Mouse (Mus musculus) G1E (cell line): ENCODE measurements around the gene Tom1l2. TPM values are rescaled to one million over a fixed set of nuclear protein-coding genes. Genes with fewer than 3 reads are reported as not detected.

Source experiments
- ATAC-seq: 2 replicates; pipeline ENCODE4 v1.8.0; 2016; ENCODE audit warnings: mild to moderate bottlenecking; ENCODE audit not compliant: insufficient number of reproducible peaks, poor library complexity, low FRiP score, severe bottlenecking; ENCODE audit errors: extremely low read depth
- DNase-seq: peaks from one replicate; pipeline ENCODE4 v3.0.0; 2012; ENCODE audit warnings: low spot score
- H3K27me3 ChIP-seq: 2 replicates; pipeline ENCODE4 v1.6.1; 2012; ENCODE audit warnings: mild to moderate bottlenecking, low read length, inconsistent platforms; ENCODE audit not compliant: insufficient read depth
- H3K36me3 ChIP-seq: replicated peaks from 2 replicates; pipeline ENCODE3; 2012; ENCODE audit warnings: mild to moderate bottlenecking, inconsistent platforms
- H3K4me1 ChIP-seq: 2 replicates; pipeline ENCODE4 v1.6.1; 2012; ENCODE audit warnings: low read depth, low read length, inconsistent platforms, mixed read lengths; ENCODE audit not compliant: insufficient read depth
- H3K4me3 ChIP-seq: 2 replicates; pipeline ENCODE4 v1.5.1; 2012; ENCODE audit warnings: low read depth, mild to moderate bottlenecking, inconsistent platforms, low read length, moderate library complexity, mixed read lengths
- H3K9me3 ChIP-seq: replicated peaks from 2 replicates; pipeline ENCODE4 v1.6.1; 2012; ENCODE audit warnings: inconsistent platforms
- CTCF ChIP-seq: IDR thresholded peaks from 2 replicates; pipeline ENCODE4 v1.5.1; 2012; ENCODE audit warnings: low read depth, low read length, inconsistent platforms, mixed read lengths
- GATA1 ChIP-seq: IDR thresholded peaks from 2 replicates; pipeline ENCODE4 v1.6.1; 2012; ENCODE audit warnings: borderline replicate concordance, low read length, inconsistent platforms, mixed read lengths
- GATA2 ChIP-seq: IDR thresholded peaks from 2 replicates; pipeline ENCODE4 v1.6.1; 2012; ENCODE audit warnings: low read depth, low read length, inconsistent platforms, borderline replicate concordance
- POLR2AphosphoS5 ChIP-seq: IDR thresholded peaks from 2 replicates; pipeline ENCODE4 v1.6.1; 2012; ENCODE audit warnings: low read depth, low read length, inconsistent platforms; ENCODE audit not compliant: insufficient replicate concordance
- TAL1 ChIP-seq: conservative IDR thresholded peaks from 2 replicates; pipeline ENCODE4 v1.6.1; 2012; ENCODE audit warnings: low read depth, low read length, inconsistent platforms, mixed read lengths
- polyA plus RNA-seq: library from polyadenylated mRNA; stranded (reverse); fragments of >175 nt; gene quantifications from 2 replicates; pipeline ENCODE4 v1.2.3, GENCODE M21; 2012
- total RNA-seq, 2 experiments: library from RNA; stranded (forward) in 1 of 2; stranded (reverse) in 1 of 2; fragments of 200-1000 nt in 1 of 2; fragments of >200 nt in 1 of 2; fragmentation: Nextera tagmentation in 1 of 2; gene quantifications; 2 replicates each; pipeline ENCODE4 v1.2.3; 2014 to 2017

The Tom1l2 gene
- total and polyA plus RNA-seq, 3 experiments: 7.8 to 24.8 (median 20.9) TPM

GRCm38 (mm10) chr11:60268563-60268962 lies 84.1 kb downstream of the Tom1l2 start:
- no peaks in the 10 kb centered on the region for H3K9me3 ChIP-seq

GRCm38 (mm10) chr11:60265271-60265985 lies 87.3 kb downstream of the Tom1l2 start:
- Histone ChIP-seq H3K4me1 (no peaks in the 10 kb centered on the region), H3K36me3 (peaks cover 53% of the 10 kb centered on the region), H3K9me3 (no peaks in the 10 kb centered on the region), H3K27me3 (no peaks in the 10 kb centered on the region), H3K4me3 (no peak overlapping the region)
- DNase-seq (no peak), ATAC-seq (no peak)
- TF ChIP-seq GATA2 (no peak), CTCF (no peak), GATA1 (no peak), POLR2AphosphoS5 (no peak), TAL1 (no peak)

More at GRCm38 (mm10) chr11:60268563-60268962, 84.1 kb downstream of the Tom1l2 start:
- no peaks in the 10 kb centered on the region for H3K4me1 ChIP-seq
- no peaks in the 10 kb centered on the region for H3K27me3 ChIP-seq
- H3K36me3 ChIP-seq: peaks cover 63% of the 10 kb centered on the region
- DNase-seq (no peak), ATAC-seq (no peak)
- TF ChIP-seq POLR2AphosphoS5 (no peak), GATA2 (no peak), GATA1 (no peak), CTCF (no peak), TAL1 (no peak)
- H3K4me3 ChIP-seq: no peak overlapping the region

- ATAC-seq (no peak), DNase-seq (no peak)
- no peaks in the 10 kb centered on the region for H3K27me3 ChIP-seq
- H3K36me3 ChIP-seq: peaks cover 47% of the 10 kb centered on the region
- H3K4me3 ChIP-seq: no peak overlapping the region
- H3K9me3 ChIP-seq: no peaks in the 10 kb centered on the region
- TF ChIP-seq GATA2 (no peak), POLR2AphosphoS5 (no peak), CTCF (no peak), TAL1 (no peak), GATA1 (no peak)
- no peaks in the 10 kb centered on the region for H3K4me1 ChIP-seq
Observed at GRCm38 (mm10) chr11:60264651-60265050, 88.1 kb downstream of the Tom1l2 start.

- no peak overlapping the region for H3K4me3 ChIP-seq
- peaks cover 46% of the 10 kb centered on the region for H3K36me3 ChIP-seq
- DNase-seq (no peak), ATAC-seq (no peak)
- H3K9me3 ChIP-seq: no peaks in the 10 kb centered on the region
- TF ChIP-seq POLR2AphosphoS5 (no peak), GATA2 (no peak), GATA1 (no peak), CTCF (no peak), TAL1 (no peak)
- H3K4me1 ChIP-seq: no peaks in the 10 kb centered on the region
- H3K27me3 ChIP-seq: no peaks in the 10 kb centered on the region
Observed at GRCm38 (mm10) chr11:60262396-60262795, 90.3 kb downstream of the Tom1l2 start.

- no peaks in the 10 kb centered on the region for H3K9me3 ChIP-seq
- ATAC-seq: no peak
- no peaks in the 10 kb centered on the region for H3K27me3 ChIP-seq
- no peaks in the 10 kb centered on the region for H3K4me1 ChIP-seq
- no peak for DNase-seq
- peaks cover 54% of the 10 kb centered on the region for H3K36me3 ChIP-seq
- H3K4me3 ChIP-seq: no peak overlapping the region
- TF ChIP-seq POLR2AphosphoS5 (no peak), CTCF (no peak), TAL1 (no peak), GATA2 (no peak), GATA1 (no peak)
Observed at GRCm38 (mm10) chr11:60260743-60261142, 92.0 kb downstream of the Tom1l2 start.

GRCm38 (mm10) chr11:60257696-60258095 lies 95.0 kb downstream of the Tom1l2 start:
- H3K9me3 ChIP-seq: no peaks in the 10 kb centered on the region
- H3K27me3 ChIP-seq: no peaks in the 10 kb centered on the region
- TF ChIP-seq CTCF (no peak), GATA1 (no peak), TAL1 (no peak), GATA2 (no peak)
- peaks cover 69% of the 10 kb centered on the region for H3K36me3 ChIP-seq
- no peak for DNase-seq
- ATAC-seq: no peak
- no peak overlapping the region for H3K4me3 ChIP-seq
- no peaks in the 10 kb centered on the region for H3K4me1 ChIP-seq
